Mouse (Mus musculus): Measurements from ENCODE around the gene Rbm6. TPM values are rescaled to one million over a fixed set of nuclear protein-coding genes. Genes with fewer than 3 reads are reported as not detected.

The Rbm6 gene
- total RNA-seq, 2 experiments from 2014 or later = 60.7 to 70.3 TPM

DNA sequence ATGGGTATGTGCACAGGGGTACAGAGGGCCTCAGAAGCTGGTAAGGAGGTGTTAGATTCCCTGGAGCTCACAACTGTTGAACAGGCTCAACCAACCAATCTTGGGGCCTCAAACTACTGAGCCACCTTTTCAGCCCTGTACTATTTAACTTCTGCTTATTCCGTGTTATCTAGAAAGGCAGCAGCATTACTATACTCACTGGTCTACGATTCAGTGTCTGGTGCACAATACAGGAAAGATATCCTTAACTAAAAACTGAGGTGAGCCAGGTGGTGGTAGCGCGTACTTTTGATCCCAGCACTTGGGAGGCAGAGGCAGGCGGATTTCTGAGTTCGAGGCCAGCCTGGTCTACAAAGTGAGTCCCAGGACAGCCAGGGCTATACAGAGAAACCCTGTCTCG, 24.1 kb downstream of the Rbm6 start:
- Histone ChIP-seq H3K4me3 (no peak overlapping the region), H3K27ac (no peak overlapping the region)
- DNase-seq (ENCODE audit: low spot score in 2 of 2) = no peak
- TF ChIP-seq CTCF (conservative IDR thresholded peaks at IDR 0.05) = no peak

DNA sequence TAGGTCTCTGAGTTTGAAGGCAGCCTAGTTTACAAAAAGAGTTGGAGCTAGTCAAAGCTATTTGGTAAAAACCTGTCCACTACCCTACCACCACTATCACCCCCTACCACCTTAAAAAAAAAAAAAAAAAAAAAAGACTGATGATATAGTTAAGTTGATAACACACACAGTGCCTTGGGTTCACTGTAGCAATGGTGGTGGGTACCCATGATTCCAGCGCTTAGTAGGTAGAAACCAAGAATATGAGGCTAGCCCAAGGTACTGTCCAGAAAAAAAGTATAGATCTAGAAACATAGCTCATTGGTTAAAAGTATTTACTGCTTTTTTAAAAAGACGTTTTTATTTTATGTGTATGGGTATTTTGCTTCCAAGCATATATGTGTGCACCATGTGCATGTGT, 30.3 kb downstream of the Rbm6 start:
- no peak overlapping the region for H3K4me3 ChIP-seq
- TF ChIP-seq CTCF (conservative IDR thresholded peaks at IDR 0.05) = no peak
- no peak overlapping the region for H3K27ac ChIP-seq
- no peak for DNase-seq (ENCODE audit: low spot score in 2 of 2)

DNA sequence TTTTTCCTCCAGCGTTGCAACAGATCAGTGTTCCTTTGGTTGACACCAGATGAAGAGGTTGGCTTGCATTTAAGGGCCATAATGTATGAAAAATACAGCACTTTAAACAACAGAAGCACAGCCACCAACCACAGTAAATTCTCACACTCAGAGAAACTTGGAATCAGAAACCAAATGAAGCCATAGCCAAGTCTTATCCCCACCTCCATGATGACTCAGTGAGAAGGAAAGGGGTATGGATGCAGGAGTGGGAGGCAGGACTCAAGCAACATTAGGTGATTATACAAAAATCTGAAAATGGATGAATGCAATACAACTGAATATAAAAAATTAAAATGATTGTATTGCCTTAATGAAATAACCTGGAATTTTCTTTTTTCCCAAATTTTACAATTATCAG, 34.2 kb downstream of the Rbm6 start:
- Histone ChIP-seq H3K4me3 (no peak overlapping the region), H3K27ac (no peak overlapping the region)
- TF ChIP-seq CTCF (conservative IDR thresholded peaks at IDR 0.05) = no peak
- no peak for DNase-seq (ENCODE audit: low spot score in 2 of 2)

DNA sequence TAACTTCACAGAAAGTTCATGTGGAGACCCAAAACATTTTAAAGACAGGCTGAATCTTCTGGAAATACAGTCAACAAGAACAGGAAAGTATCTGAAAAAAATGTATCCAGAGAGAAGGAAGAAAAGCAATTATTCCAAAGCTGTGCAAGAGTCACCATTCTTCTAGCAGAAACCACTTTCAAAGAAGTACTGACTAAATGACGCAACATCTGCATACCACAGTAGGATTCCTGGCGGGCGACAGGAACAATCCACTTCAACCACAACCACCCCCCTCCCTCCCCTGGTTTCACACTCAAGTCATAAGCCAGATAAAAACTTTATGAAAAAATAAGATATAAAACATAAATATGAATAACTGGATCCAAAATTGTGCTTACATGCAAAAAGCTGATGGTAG, 39.2 kb downstream of the Rbm6 start:
- H3K4me3 ChIP-seq = no peak overlapping the region
- no peak overlapping the region for H3K27ac ChIP-seq
- no peak for TF ChIP-seq CTCF (conservative IDR thresholded peaks at IDR 0.05)
- DNase-seq (ENCODE audit: low spot score in 2 of 2) = no peak

DNA sequence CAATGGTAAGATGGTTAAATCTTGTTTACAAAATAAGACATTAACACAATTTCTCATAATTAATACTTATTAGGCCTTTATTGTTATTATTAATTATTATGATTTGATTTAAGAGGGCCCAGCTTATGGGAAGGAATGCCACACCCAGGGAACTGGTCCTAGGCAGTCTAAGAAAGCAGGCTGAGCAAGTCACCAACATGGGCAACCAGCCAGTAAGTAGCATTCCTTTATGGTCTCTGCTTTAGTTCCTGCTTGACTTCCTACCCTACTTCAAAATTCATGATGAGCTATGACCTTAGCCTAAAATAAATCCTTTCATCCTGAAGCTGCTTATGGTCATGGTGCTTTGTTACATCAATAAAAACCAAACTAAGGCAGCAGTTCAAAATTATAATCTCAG, 41.3 kb downstream of the Rbm6 start:
- TF ChIP-seq CTCF (conservative IDR thresholded peaks at IDR 0.05) = no peak
- H3K27ac ChIP-seq = no peak overlapping the region
- no peak overlapping the region for H3K4me3 ChIP-seq
- DNase-seq (ENCODE audit: low spot score in 2 of 2) = no peak

- no peak overlapping the region for H3K27ac ChIP-seq
- peak; percentile 51 for TF ChIP-seq CTCF (conservative IDR thresholded peaks at IDR 0.05)
- H3K4me3 ChIP-seq = no peak overlapping the region
- no peak for DNase-seq (ENCODE audit: low spot score in 2 of 2)
These were observed 60.9 kb downstream of the Rbm6 start for GRCm38 (mm10) chr9:107812132-107812531.

DNA sequence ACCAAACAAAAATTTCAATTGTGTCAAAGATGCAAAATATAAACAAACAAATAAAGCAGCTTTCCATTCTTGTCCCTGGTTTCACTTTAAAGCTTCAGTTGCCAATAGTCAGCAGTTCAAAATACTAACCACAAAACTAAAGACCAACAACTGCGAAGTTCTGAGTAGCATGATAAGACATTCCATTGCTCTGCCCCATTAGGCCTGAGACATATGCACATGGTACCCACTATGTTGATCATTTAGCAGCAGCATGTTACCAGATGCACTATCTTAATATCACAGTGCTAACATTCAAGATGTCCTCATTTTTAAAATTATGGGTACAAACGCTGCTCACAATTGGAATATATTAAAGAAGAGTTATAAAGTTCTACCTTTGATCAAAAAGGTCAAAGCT, 62.1 kb downstream of the Rbm6 start:
- Histone ChIP-seq H3K27ac (no peak overlapping the region), H3K4me3 (no peak overlapping the region)
- no peak for DNase-seq (ENCODE audit: low spot score in 2 of 2)
- TF ChIP-seq CTCF (conservative IDR thresholded peaks at IDR 0.05) = no peak

DNA sequence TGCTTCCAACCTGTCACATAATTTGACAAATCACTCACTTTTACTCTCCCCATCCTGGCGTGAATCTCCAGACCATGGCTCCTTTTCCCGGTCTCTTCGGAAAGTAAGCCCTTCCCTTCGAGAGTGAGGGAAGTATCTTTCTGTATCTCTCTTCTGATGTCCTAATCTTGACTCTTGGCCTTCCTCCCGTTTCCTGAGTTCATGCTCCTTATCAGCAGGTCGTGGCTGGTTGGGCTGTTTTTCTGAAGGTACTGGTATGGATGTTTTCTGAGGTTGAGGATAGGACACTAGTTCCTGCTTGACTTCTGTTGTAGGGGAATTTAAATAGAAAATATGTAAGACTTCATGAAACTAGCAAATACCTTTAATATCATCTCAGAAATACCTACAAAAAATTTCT, 81.3 kb downstream of the Rbm6 start:
- DNase-seq (ENCODE audit: low spot score in 2 of 2) = no peak
- no peak for TF ChIP-seq CTCF (conservative IDR thresholded peaks at IDR 0.05)

DNA sequence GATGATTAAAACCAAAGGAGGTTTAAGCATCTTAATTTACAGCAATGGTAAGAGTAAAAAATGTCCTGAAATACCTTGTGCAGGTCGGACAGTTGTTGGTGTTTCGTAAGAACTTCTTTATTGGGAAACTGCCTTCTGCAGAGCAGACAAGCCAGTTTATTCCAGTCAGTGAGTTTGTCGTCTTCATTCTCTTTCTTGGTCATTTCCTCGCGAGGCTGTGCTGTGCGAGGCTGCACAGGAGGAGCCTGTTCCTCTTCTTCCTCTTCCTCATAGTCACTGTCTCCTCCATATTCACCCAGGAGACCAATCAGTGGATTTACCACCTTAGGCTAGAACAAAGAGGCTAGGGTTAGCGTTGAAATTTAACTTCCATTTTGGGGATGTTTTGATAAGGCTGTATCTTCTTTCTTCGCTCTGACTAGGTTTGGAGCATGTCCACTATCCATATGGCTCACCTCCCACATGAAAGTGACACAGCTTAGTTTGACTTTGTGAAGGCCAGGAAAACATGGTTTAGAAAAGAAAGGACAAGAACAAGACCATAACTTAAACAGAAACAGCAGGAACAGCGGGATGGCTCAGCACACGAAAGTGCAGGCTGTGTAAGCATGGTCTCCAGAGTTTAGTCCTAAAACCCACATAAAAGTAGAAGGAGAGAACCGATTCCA, 90.4 kb downstream of the Rbm6 start:
- H3K27ac ChIP-seq = peak overlapping the region; percentile 36; the same call in 1 of the 2 replicates
- no peak for TF ChIP-seq CTCF (conservative IDR thresholded peaks at IDR 0.05)
- DNase-seq (ENCODE audit: low spot score in 2 of 2) = no peak
- no peak overlapping the region for H3K4me3 ChIP-seq

More for the DNA sequence above, 81.3 kb downstream of the Rbm6 start:
- Histone ChIP-seq H3K4me3 (no peak overlapping the region), H3K27ac (no peak overlapping the region)

- Histone ChIP-seq H3K27ac (no peak overlapping the region), H3K4me3 (no peak overlapping the region)
- DNase-seq (ENCODE audit: low spot score in 2 of 2) = no peak
- no peak for TF ChIP-seq CTCF (conservative IDR thresholded peaks at IDR 0.05)
These were observed 96.2 kb downstream of the Rbm6 start for GRCm38 (mm10) chr9:107776809-107777208.

DNA sequence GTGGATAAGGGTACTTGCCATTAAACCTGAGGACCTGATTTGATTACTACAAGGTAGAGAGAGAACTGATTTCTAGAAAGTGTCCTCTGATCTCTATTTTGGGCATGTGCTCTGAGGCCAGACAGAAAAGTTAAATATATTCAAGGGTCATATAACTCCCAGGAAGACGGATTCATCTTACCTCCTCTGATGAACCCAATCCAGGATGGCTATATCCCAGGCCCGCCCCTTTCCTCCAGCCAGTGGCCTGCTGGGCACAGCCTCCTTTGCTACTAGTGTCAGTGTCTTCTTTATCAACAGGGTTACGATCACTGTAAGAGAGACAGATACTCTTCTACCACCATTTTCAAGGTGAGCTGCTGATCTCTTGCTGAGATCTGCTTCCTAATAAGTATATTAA, 98.6 kb downstream of the Rbm6 start:
- no peak for DNase-seq (ENCODE audit: low spot score in 2 of 2)
- Histone ChIP-seq H3K27ac (no peak overlapping the region), H3K4me3 (no peak overlapping the region)
- TF ChIP-seq CTCF (conservative IDR thresholded peaks at IDR 0.05) = no peak

DNA sequence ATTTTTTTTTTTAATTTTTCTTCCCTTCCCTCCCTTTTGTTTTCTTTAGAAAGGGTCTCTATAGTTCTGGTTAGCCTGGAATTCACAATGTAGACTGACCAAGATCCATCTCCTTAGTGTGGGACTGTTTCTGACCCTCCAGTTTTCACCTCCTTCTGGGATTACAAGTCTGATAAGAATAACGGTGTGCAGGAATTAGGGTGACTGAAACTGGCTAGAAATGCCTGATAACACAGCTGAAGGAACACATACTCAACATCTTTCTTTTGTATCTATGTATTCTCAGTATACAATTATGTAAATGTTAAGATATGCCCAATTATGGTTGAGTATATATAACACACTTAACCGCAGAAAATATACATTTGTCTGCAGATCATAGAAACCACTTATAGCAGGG, 101.3 kb downstream of the Rbm6 start:
- no peak for DNase-seq (ENCODE audit: low spot score in 2 of 2)
- TF ChIP-seq CTCF (conservative IDR thresholded peaks at IDR 0.05) = no peak
- Histone ChIP-seq H3K27ac (no peak overlapping the region; the same call in 1 of the 2 replicates), H3K4me3 (no peak overlapping the region)

GRCm38 (mm10) chr9:107770374-107771290, 102.4 kb downstream of the Rbm6 start, which contains the start of gene Rbm5:
TSS of gene Rbm5 (minus strand) at chr9:107770996.
- Histone ChIP-seq H3K4me3 (peak within 1 kb of the TSS; percentile 82), H3K27ac (peak within 1 kb of the TSS; percentile 100)
- TF ChIP-seq CTCF (conservative IDR thresholded peaks at IDR 0.05) = no peak
- peak; percentile 94 to 96 for DNase-seq (ENCODE audit: low spot score in 2 of 2)

GRCm38 (mm10) chr9:107770037-107770373, 103.0 kb downstream of the Rbm6 start:
- TF ChIP-seq CTCF (conservative IDR thresholded peaks at IDR 0.05) = no peak
- no peak for DNase-seq (ENCODE audit: low spot score in 2 of 2)
- H3K27ac ChIP-seq = peak overlapping the region; percentile 100

More at GRCm38 (mm10) chr9:107770037-107770373, 103.0 kb downstream of the Rbm6 start:
- peak overlapping the region; percentile 82 for H3K4me3 ChIP-seq
